Mouse (Mus musculus): ENCODE data around the gene Coq4. TPM values are rescaled to one million over a fixed set of nuclear protein-coding genes. Genes with fewer than 3 reads are reported as not detected.

Coq4 gene
- total RNA-seq, 2 experiments from 2014 or later = 20.3 to 22.5 TPM

DNA sequence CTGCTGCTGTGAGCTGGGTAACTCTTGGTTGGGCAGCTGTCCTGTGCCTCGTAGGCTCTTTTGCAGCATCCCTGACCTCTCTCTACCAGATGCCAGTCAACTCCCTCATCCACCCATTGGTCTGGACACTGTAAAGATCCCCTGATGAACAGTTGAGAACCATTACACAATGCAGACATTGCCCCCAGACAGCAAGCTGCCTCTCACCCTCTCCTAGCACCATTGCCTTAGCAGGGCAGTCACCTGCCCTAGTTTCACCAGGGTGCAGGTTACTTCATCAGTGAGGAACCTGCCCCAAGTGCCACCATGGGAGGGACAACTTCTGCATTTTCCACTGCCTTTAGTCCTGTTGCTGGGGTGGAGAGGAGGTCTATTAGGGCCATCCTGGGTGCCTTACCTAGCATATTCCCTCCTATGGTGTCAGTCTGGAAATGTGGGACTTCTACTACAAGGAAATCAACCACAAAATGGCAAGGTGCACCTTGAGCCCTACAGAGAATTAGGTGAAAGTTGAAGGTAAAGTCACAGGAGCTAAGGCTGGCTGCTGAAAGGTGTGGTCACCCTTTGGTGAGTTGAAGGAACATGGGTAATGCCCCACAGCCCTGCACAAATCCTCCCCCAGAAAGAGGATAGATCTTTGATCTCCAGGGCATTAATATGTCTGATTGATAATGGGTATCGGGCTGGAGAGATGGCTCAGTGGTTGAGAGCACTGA, 5.6 kb downstream of the Coq4 start:
- no peak for DNase-seq (ENCODE audit: low spot score in 2 of 2)

GRCm38 (mm10) chr2:29802075-29802826, 15.0 kb downstream of the Coq4 start, which contains the start of gene Slc27a4:
Gene Slc27a4 (plus strand): TSS chr2:29802634.
- peak; percentile 90 to 93 for DNase-seq (ENCODE audit: low spot score in 2 of 2)

GRCm38 (mm10) chr2:29802827-29803201, 15.5 kb downstream of the Coq4 start:
- DNase-seq (ENCODE audit: low spot score in 2 of 2) = no peak

GRCm38 (mm10) chr2:29803400-29803831, 16.1 kb downstream of the Coq4 start:
- no peak for DNase-seq (ENCODE audit: low spot score in 2 of 2)

- DNase-seq (ENCODE audit: low spot score in 2 of 2) = no peak
Measured at GRCm38 (mm10) chr2:29815678-29816371, 28.5 kb downstream of the Coq4 start.

- DNase-seq (ENCODE audit: low spot score in 2 of 2) = peak; percentile 51 to 68
Measured at GRCm38 (mm10) chr2:29817426-29818232, 30.3 kb downstream of the Coq4 start.

GRCm38 (mm10) chr2:29819363-29819762, 32.1 kb downstream of the Coq4 start:
- DNase-seq (ENCODE audit: low spot score in 2 of 2) = no peak

DNA sequence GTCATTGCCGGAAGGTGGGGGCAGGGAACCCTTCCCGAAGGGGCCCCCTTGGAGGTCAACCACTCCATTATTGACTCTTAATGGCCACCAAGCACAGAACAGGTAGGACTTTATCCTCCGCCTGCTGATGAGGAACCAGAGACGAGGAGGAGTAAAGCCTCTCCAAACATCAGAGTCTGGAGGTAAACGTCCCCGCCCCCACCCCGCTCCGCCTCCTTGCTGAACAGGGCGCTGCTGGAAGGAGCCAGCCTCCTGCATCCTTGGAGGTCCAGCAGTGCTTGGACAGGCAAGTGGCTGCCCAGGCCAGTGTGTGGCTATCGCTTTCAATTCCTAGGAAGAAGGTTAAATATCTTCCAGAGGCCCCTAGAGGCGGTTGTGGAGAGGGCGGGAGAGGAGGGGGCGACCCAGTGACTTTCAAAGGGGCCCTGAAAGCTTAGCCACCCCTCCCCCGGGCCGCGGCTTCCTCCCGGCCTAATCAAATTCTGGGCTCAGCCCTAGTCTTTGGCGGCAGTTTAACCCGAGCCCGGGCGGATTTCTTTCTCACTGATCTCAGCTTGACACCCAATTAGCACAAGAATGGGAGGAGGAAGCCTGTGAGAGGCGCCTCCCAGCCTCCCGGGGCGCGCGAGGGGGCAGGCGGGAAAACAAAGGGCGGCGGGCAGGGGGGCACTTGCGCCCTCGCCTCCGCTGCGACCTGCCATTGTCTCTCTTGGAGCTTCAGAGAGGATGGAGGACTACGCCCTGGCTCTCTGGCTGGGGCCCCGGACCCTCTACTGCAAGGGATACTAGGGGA, 32.9 kb downstream of the Coq4 start, which contains the start of gene Urm1:
TSS of gene Urm1 (plus strand) at position 51 of the 793 bp plus-strand sequence.
- peak in 1 of 2 experiments; percentile 52 for DNase-seq (ENCODE audit: low spot score in 2 of 2)

DNA sequence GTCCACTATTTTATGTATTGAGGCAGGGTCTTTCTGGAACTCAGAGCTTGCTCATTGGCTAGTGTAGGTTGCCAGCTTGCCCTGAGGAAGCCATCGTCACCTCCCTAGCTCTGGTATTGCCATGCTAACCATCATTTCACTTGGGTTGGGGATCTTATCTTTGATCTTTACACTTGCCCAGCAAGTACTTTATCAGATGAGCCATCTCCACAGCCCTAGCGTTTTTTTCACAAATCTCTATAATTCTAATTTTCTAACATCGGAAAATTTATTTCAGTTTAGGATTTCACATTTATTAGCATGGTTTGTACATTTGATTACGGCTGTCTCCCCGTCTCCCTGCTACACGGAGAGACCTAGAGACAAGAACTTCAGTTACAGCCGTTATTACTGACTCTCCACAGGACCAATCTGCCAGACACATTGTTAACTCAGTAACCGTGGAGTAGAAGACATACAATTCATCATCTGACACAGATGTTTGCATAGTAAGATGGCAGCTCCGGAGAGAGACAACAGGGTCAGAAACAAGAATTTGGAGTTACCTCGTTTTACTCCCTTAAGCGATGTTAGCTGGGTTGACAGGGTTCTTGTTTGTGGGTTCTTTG, 39.1 kb downstream of the Coq4 start:
- DNase-seq (ENCODE audit: low spot score in 2 of 2) = no peak

DNA sequence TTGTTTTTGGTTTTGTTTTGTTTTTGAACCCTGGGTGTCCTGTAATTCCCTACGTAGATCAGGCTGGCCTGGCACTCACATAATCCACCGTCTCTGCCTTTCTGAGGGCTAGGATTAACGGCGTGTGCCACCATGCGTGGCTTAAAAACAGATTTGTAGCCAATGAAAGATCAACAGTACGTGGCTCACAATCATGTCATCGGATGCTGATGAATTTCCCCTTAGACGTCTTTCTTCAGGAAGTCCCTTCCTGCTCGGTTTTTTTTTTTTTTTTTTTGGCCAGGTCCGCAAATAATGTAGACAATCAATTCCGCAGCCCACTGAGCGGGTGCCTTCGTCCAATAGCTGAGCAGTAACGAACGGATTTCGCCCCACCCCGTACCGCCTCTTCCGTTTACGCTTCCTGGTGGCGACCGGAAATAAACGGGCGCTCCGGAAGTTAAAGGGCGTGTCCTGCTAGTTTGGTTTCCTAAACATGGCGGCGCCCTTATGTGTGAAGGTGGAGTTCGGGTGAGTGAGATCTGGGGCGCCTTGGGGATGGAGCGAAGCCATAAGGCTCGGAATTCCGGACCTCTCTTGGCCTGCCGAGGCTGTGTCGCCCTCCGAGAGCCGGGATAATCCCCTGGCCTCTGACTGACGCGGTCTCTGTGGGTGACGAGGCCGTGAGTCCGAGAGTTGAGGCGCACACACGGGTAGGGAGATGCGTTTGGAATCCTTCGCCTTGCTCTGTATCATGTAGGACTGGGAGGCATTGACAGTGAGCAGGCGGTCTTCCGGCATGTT, 39.8 kb downstream of the Coq4 start:
- DNase-seq (ENCODE audit: low spot score in 2 of 2) = peak; percentile 72 to 87

DNA sequence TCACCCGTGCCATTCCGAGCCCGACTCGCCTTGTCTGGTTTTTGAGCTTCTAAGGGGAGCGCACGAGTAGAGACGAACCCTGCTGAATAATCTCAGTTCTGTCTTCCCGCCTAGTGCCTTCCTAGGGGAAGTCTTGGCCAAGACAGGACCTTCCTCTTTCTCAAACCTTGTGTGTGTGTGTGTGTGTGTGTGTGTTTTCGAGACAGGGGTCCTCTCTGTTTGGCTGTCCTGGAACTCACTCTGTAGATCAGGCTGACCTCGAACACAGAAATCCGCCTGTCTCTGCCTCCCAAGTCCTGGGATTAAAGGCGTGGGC, 40.4 kb downstream of the Coq4 start:
- DNase-seq (ENCODE audit: low spot score in 2 of 2) = no peak

- DNase-seq (ENCODE audit: low spot score in 2 of 2) = no peak
Measured at GRCm38 (mm10) chr2:29831106-29831505, 43.8 kb downstream of the Coq4 start.

GRCm38 (mm10) chr2:29833796-29834195, 46.5 kb downstream of the Coq4 start:
- DNase-seq (ENCODE audit: low spot score in 2 of 2) = no peak

DNA sequence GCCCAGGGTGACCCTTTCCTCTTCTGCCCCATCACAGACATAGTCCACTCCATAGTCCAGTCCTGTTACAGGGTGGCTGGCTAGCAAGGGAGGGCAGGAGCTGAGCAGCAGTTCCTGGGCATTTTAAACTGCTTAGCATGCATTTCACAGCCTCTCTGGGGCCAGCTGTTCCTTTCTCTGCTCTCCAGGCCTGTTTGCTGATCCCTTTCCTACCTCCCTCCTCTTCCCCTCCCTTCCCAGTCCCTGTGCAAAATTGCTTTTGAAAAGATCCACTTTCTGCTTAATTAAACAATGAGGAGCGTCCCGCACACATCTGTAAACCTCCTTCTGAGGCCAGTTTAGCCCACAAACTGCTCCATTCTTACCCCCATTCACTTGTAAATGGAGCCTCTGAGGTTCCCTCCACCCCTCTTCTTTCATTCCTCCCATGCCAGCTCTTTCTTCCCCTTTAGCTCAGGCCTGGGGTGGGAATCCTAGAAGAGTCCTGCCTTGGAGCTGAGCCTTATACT, 48.2 kb downstream of the Coq4 start:
- DNase-seq (ENCODE audit: low spot score in 2 of 2) = no peak

DNA sequence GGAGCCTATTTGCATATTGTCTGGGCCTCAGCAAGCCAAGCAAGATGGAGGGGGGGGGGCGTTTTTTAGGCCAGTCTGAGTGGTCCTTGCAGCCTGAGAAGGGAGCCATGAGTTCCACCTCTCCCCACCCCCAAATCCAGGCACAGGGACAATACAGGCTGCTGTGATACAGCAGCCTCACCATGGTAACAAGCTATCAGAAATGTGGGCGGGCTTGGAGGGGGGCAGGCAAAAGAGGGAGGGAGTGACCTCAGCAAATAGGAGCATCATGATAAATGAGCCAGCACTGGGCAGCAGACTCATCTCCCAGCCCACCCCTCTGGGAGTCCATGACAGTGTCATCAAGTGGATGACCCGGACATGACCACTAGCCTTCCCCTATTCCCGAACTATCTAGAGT, 52.2 kb downstream of the Coq4 start:
- no peak for DNase-seq (ENCODE audit: low spot score in 2 of 2)

GRCm38 (mm10) chr2:29843231-29844105, 56.2 kb downstream of the Coq4 start:
- DNase-seq (ENCODE audit: low spot score in 2 of 2) = no peak

DNA sequence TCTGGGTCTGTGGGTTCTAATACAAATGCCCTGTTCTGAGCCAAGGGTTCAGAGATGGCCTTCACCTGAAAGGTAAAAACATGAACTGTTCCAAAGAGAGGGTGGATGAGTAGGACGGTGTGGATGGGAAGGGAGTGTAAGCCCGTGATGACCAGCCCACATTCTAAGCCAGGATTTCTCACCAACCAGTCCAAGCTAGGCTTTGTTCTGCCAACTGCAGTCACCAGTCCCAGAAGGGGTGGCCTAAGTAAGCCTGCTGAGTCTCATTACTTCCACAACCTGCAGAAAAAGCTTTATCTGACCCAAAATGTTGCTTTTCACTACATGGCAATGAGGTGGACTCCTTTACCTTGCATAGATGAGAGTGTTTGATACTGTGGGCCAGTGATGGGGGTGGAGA, 56.8 kb downstream of the Coq4 start:
- DNase-seq (ENCODE audit: low spot score in 2 of 2) = no peak

GRCm38 (mm10) chr2:29844661-29845060, 57.4 kb downstream of the Coq4 start:
- no peak for DNase-seq (ENCODE audit: low spot score in 2 of 2)
